Mouse (Mus musculus) cerebellum, postnatal 36 days (tissue): ENCODE results near the gene Rgs3.
A peak's percentile ranks its signal among the peaks of the same experiment; 100 is the strongest.

Source experiments
- DNase-seq, 2 experiments: peaks; one replicate each; pipeline ENCODE4 v3.0.0; 2021 to 2022; ENCODE audit warnings: mixed read lengths in 2 of 2

The Rgs3 gene

GRCm38 (mm10) chr4:62629905-62630304 is 70.3 kb downstream of the Rgs3 start:
- DNase-seq = no peak

DNA sequence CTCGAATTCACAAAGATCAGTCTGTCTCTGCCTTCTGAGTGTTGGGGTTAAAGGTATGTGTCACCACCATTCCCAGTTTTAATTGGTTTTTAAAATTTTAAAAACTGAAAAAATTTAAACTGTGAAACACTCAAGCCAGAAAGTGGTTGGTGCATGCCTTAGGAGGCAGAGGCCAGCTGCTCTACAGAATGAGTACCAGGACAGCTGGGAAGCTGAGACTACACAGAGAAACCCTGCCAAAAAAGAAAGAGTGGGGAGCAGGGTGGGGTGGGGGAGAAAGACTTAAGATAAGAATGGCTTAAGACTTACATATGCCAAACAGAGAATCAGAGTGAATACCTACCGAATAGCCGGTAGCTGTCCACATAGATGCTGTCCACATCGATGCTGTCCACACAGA is 73.6 kb downstream of the Rgs3 start:
- DNase-seq = no peak

GRCm38 (mm10) chr4:62634054-62634591 is 74.5 kb downstream of the Rgs3 start:
- no peak for DNase-seq

DNA sequence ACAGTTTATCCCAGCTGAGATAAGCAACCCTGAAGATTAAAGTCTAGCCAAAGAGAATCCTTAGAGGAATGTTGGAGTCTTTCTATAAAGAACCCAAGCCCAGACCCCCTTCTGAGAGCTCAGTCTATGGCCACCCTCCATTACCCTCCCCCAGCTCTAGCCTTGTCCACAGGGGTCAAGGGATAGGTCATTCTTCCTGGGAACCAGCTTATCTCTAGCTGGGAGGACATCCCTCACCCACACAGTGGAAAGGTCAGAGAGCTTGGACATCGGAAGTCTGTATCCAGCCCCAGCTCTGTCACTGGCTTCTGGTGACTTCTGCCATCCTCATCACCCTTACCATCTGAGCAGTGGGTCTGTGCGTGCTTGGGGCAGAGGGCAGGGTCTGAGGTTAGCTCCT is 75.2 kb downstream of the Rgs3 start:
- no peak for DNase-seq

DNA sequence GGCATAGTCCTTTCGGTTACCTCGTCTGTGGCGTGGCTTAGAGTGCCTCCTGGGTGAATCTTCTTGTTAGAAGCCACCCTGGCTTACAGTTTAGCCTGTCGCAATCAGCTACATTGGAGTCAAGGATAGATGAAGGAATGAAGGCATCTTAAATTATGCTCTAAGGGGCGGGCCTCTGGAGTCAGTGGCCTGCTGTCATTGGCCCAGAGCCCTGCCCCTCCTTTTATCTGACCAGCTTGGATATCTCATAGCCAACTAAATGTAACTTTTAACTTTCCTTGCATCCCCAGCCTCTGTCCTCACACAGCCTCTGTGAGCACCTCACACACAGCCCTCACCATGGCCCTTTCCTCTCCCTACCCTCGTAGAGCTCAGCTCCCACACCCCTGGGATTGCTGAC is 76.4 kb downstream of the Rgs3 start:
- DNase-seq = no peak

DNA sequence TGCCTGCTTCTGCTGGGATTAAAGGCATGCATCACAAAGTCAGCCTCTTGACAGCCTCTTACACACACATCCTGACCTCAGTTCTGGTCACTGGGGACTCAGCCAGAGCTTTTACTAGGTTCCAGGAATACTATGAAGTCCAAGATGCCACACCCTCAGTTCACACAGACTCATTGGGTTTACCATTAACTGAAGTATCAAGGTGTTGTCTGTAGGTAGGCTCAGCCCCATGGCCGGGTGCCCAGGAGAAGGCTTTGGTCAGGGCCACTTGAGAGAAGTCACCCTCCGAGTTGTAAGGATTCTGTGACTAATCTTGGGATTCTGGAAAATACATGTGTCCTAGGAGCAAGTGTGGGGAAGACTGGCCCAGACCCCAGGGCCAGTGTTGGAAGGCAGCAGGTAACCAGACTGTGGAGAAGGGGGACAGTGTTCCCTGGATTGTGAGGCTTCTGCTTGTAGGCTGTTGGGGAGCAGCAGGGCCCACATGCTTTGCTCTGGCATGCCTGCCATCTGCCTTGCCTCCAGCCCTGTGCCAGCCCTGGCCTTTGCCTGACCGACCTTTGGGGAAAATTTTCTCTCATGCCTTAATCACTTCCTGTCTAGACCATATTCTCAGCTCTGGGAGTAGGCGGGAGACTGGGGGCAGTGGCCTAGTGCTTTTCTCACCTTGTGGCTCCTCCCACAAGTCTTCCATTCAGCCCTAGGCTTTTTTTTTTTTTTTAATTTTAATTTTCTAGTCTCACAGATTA is 78.4 kb downstream of the Rgs3 start:
- DNase-seq = peak; percentile 54 to 64

GRCm38 (mm10) chr4:62640496-62641229 is 81.0 kb downstream of the Rgs3 start:
- DNase-seq = no peak

- no peak for DNase-seq
These were observed 81.6 kb downstream of the Rgs3 start for GRCm38 (mm10) chr4:62641230-62641589.

DNA sequence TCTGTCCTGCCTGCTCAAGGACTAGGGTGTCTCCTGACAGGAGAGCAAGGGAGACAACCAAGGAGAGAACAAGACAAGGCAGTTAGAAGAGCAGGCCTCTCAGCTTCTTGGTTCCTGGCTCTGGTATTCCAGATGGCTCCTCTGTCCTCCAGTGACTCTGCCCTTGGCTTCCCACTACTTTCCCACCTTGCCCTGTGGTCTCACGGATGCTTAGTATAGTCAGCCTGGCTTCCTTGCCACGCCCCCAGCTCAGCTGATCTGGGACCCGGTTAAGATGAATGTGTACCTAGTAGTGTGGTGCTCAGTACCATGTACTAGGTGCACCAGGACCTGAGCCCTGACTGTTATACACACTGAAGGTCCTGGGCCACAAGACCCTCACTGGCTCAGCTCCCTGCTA is 82.0 kb downstream of the Rgs3 start:
- DNase-seq = no peak

- no peak for DNase-seq
These were observed 83.8 kb downstream of the Rgs3 start for GRCm38 (mm10) chr4:62643401-62643800.

DNA sequence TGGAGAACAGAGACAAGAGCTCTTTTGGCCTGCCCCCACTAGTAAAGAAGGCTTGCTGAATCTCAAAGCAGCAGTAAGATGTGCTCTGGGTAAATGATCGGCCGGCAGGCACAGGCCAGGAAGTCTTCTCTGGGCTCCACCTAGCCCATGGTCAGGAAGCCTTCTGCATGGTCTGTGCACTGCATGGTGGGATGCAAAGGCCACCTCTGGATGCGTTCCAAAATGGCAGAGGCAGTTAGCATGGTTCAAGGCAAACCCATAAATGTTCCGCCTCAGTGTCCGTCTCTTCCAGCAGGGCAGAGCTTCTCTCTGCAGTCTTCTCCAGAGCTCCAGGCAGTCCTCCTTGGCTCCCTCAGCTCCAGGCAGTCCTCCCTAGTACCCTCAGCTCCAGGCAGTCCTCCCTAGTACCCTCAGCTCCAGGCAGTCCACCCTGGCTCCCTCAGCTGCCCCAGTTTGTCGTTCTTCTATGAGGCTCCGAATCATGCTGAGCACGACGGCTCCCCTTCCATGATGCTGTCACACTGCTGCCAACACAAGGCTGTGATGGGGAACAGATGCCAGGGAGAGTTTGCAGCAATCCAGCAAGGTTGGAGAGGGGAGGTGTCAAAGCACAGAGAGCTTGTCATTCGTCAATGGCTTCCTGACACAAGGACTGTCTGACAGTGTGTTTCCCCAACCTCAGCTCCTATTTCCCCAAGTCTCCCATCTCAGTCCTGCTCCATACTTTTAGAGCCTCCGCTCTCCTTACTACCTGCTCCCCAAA is 84.6 kb downstream of the Rgs3 start:
- DNase-seq = no peak

GRCm38 (mm10) chr4:62646556-62647248 is 87.1 kb downstream of the Rgs3 start:
- DNase-seq = no peak

GRCm38 (mm10) chr4:62648848-62649247 is 89.2 kb downstream of the Rgs3 start:
- no peak for DNase-seq

DNA sequence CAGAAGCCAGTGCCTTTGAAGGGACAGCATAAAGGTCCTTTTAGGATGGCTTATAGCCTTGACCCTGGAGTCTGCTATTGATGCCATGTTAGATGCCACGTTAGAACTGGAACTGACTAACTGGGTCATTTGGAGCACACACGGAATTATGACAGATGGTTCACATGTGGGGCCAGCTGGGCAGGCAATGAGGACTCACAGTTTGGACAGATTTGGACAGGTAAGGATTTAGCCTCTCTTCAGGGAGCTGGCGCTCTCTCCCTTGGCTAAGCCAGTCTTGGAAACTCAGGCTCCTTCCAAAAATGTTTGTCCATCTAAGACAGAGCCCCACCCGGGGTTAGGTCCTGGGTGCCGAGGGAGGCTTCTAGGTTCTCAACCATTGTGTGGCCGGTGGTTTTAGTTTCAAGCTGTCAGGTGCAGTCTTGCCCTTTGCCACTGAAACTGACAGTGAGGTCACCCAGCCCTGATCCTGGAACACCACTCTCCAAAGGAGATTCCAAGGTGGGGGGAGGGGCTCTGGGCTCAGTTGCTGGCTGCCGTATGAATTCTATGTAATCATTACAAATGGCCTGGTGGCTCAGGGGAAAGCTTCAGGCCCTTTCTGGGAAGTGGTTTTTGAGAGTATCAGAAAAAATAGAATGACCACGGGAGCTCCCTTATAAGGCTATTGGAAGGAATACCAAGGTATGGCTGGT is 90.0 kb downstream of the Rgs3 start:
- DNase-seq = peak; percentile 83 to 84

DNA sequence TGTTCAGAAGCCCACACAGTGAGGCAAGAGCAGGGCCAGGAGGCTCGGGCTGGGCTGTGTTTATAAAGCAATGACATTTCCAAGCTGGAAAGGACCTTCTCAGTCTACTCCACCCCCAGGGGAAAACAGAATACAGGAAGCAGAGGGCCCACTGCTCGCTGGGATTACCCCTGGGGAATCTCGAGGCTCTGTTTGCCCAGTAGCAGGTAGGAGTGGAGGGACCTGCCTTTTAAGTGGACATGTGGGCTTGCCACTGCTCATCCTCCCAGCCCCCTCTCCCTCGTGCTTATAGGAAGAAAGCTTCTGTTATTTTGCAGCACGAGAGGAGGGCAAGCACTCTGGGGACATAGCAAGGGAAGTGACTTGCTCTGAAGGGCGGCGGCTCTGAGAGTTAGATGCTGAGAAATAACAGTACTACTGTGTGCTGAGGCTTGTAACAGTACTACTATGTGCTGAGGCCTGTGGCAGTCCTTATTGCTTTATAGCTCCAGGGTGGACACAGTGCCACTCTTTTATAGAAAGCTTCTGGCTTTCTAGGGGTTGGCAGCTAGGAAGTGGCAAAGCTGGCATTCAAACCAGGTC is 91.6 kb downstream of the Rgs3 start:
- no peak for DNase-seq

DNA sequence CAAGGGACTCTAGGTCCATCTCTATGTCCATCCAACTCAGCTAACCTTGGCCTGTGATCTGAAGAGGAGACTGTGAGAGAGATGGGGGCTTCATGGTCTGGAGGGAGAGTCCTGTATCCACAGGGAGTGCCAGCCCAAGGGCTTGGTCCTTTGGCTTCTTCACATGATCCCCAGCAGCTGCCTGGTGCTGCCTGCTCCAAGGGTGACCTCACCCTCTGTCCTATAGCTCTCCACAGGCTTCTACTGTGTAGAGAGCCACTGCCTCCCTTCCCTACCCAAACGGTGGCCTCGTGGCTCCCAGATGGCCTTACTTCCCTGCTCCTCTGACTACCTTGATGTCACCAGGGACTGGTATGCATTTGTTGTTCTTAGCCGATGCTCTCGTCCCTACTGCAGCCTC is 92.6 kb downstream of the Rgs3 start:
- DNase-seq = no peak

GRCm38 (mm10) chr4:62652921-62653757 is 93.5 kb downstream of the Rgs3 start:
- DNase-seq = peak; percentile 56 to 59

DNA sequence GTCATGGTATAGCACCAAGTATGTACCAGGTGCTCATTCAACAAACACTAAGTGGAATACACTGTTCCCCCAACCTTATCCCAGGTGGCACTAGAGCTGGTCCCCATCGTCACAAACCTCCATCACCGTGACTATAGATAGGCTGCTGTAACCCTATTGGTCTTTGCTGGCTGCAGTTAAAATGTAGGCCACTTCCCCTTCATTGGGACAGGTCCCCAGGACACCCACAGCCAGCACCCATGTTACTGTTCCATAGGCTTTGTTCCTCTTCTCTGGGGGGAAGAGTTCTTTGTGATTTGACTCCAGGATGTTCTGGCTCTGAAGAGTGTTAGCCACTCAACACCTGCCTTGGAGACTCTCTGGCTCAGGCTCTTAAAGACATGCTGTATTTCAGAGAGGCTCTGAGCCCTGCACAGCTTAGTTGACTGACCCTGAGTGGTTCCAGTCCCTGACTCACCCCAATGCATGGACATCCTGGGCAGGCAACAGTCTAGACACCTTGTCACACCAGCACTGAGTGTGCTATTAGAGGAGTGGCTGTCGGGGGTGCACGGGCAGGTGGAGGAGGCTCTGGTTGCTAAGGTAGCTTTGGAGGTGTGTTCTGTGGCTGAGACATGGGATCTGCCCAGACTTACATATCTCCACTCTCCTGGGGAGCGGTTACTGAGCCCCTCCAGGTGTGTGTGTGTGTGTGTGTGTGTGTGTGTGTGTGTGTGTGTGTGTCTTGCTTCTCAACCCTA is 94.4 kb downstream of the Rgs3 start:
- no peak for DNase-seq

DNA sequence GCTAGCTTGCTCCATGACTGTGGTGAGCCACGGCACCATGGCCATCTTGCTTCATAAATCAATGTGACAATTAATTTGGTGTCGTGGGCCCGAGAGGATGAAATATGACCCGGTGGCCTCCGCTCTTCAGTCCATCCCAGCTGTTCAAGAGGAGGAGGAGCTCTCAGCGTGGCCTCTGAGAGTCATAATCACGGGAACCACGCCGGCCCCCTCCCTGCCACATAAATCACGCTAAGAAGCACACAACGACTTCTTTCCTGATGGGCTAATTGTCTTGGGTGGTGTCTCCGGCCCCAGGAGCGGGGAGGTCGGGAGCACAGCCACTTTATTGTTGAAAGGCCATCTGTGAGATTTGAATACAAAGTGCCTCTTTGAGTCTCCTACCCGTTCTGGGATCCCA is 99.6 kb downstream of the Rgs3 start:
- DNase-seq = no peak
